Mouse (Mus musculus) cortical plate, adult 2 months (tissue): ENCODE measurements around the gene Nosip.

Experiments used
- CTCF ChIP-seq: fragments of 200-500 bp; IDR thresholded peaks from 2 replicates; pipeline ENCODE4 v1.5.1; 2011; ENCODE audit warnings: mild to moderate bottlenecking, control low read depth, low read length; ENCODE audit not compliant: insufficient read depth; ENCODE audit errors: extremely low read depth
- POLR2A ChIP-seq: fragments of 200-500 bp; IDR thresholded peaks from 2 replicates; pipeline ENCODE4 v1.6.1; 2011; ENCODE audit warnings: mild to moderate bottlenecking, low read length, control low read depth; ENCODE audit not compliant: insufficient read depth; ENCODE audit errors: extremely low read depth

DNA sequence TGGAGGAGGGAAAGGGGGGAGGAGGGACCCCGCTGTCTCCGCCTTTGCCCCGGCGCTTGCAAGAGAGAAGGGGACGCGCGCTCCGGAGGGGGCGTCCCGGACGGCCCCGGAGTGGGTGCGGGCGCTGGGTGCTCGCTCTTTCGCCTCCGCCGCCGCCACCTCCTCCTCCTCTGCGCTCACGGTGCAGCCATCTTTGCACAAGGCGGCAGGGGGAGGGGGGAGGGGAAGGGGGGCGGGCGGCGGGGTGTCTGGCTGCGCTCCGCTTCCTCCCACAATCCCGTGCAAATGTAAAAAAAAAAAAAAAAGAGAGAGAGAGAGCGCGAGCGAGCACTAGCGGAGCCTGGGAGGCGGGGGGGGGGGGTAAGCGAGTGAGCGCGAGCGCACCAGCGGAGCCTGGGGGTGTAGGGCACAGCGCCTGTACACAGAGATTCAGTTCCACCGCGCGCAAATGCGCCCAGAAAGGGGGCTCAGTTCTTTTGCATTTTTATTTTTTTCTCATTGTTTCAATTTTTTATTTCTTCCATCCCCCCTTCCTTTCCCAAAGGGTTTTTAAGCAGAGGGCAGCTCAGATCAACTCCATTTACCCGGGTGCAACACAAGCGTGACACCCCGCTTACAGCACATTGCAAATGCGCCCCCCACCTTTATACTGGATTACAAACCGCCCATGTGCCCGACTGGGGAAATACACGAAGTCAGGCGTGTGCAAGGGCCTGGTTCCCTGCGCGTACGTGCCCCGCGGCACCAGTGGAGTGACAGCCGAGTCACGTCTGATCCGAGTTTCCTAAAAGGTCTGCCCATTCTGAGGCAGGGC is 8.9 kb upstream of the Nosip start:
- peak; percentile 49; the same call in 1 of the 2 replicates for TF ChIP-seq POLR2A
- no peak for TF ChIP-seq CTCF
